Mouse (Mus musculus) mouse embryonic stem cell (cell line): Measurements from ENCODE around the gene Rab4a.

Experiments used
- in situ Hi-C, 2 experiments: fragments of 300-500 bp; cut with MboI; formaldehyde crosslinking; loops; 1 replicate in 1 of 2; 3 replicates in 1 of 2; pipeline ENCODE4 v1.14.3; 2019 to 2020; ENCODE audit warnings: low sequenced_read_pairs in 2 of 2, low pct_unique_long_range_greater_than_20kb in 1 of 2, mixed read lengths in 1 of 2; ENCODE audit not compliant: unreplicated experiment in 1 of 2

Rab4a gene

GRCm38 (mm10) chr8:123786644-123787043 is 19.1 kb upstream of the Rab4a start:
- in situ Hi-C loops, result no loop called here

GRCm38 (mm10) chr8:123787254-123787897 is 18.4 kb upstream of the Rab4a start:
- in situ Hi-C loops, result no loop called here

DNA sequence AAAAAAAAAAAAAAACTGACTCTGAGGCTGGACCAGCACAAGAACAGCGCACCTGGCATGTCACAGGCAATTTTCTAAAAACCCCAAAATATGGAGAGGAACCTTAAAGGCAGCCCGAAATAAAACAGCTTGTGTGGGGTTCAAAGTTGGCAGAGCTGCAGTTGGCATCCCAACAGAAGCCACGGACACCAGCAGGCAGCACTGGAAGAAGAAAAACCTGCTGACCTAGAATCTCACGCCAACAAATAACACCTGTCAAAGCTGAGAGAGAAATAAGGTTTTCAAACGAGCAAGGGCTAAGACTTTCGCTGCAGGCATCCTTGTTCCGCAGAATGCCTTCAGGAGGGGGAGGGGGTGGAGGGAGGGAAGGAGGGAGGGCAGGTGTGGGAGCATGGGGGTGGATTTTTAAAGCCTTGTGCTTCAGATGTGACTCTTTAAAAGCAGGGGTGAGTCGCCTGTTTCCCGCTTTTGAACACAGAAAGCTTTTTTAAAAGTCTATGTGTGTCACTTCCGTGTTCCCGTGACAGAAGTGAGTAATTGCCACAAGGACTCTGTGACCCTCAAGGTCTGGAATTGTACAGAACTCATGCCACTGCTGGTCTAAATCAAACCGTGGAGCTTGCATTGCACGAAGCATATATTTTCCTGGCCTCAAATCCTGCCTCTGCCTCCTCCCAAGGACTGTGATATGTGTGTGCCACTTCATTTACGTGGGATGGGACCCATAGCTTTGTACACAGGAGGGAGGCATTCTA is 17.2 kb upstream of the Rab4a start:
- in situ Hi-C loops, result no loop called here

DNA sequence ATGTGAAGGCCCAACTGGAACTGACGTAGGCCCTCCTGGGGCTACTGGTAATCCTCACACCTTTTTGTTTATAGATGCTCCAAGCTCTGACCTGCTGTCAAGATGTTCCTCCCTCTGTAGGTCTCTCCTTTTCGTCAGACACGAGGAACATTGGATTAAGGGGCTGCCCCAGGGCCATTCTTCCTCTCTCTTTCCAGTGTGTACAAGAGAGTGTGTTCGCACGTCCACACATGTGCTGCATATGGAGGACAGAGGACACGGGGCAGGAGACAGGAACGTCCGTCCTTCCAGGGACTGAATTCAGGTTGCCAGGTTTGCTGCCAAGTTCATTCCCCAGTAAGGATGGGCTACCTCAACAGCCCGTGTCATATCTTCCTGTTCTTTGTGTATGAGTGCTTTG is 16.3 kb upstream of the Rab4a start:
- in situ Hi-C loops, result no loop called here

DNA sequence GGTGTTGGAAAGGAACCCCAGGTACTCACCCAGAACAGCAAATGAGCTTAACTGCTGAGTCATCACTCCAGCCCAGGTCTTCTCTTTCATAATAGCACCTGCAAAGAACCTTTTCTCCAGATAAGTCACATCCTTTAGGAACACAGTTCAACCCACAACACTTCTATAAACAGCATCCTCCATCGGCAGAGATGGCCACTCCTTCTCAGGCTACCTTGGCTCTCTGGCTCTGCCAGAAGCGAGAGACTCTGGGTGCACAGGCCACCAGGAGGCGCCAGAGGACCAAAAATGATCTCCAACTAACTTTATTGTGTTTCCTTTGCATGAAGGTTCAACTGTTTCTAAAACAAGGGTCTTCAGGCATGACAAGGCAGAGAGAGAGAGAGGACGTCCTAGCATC is 15.8 kb upstream of the Rab4a start:
- in situ Hi-C loops, result no loop called here

GRCm38 (mm10) chr8:123791101-123791844 is 14.5 kb upstream of the Rab4a start:
- in situ Hi-C loops, result no loop called here

DNA sequence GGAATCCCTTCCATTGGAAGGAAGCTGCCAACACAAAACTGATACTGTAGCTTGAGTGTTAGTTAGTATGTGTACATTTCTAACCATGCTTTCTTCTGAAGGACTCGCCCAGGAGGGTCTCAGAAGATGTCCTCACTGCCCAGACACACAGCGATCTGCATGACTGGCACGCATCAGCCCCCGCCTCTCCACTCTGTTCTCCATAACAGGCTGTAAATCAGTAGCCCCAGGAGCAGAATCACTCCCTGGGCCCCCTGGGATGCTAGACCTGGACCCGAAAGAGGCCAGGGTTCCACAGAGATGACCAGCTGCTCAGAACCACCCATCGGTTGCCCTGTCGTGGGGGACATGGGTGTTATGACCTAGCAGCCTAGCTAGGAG is 13.9 kb upstream of the Rab4a start:
- in situ Hi-C loops, result no loop called here

DNA sequence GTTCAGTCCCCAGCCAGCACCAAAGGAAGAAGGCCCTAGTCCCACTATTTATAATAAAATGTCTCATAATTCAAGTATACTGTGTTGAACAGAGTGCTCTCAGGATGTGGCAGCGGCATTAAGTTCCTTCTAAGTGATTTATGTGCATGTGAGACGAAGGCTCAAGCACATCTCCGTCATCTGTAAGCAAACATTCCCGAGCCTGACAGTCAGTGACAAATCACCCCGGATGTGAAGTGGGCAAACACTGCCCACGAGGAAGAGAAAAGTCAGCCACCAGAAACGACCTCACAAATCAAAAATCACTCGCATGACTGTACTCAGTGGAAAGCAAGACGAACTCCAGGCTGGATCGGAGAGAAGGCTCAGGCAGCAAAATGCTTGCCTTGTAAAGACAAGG is 11.9 kb upstream of the Rab4a start:
- in situ Hi-C loops, result no loop called here

GRCm38 (mm10) chr8:123794766-123795165 is 11.0 kb upstream of the Rab4a start:
- in situ Hi-C loops, result no loop called here

DNA sequence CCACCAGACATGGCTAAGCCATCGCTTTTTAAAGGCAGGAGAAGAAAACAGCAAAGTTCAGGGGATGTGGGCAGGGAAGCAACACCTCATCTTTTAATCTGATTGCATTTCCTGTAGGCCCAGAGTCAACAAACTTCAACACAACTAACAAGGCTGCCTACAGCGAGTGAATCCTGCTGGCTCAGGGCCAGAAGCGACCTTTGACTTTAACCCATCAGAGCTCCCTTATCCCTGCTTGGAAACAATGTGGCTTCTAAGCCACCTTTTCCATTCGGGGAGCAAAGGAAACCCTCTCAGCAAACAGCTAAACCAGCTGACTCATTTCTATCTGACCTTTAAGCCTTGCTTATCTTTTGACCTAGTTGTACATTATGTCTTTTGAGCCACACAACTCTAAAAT is 9.0 kb upstream of the Rab4a start:
- in situ Hi-C loops, result no loop called here

- in situ Hi-C loops, result no loop called here
These were observed 7.9 kb upstream of the Rab4a start for GRCm38 (mm10) chr8:123797928-123798327.

- in situ Hi-C loops, result no loop called here
These were observed 6.4 kb upstream of the Rab4a start for GRCm38 (mm10) chr8:123799434-123799833.

DNA sequence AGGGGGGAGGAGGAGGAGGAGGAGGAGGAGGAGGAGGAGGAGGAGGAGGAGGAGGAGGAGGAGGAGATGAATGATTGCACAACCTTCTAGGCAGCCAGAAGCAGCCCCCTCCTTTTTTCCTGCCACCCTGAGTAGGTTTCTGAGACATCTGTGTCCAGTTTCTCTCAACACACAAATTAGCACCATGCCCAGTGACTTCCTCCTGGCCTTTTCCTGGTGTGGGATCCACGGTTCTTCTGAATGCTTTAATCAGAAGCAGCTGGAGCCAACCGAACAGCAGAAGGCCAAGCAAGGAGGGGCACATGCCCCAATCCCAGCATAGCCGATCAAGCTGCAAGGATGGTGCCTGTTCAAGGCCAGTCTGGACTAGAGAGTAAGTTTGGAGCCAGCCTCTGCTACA is 5.9 kb upstream of the Rab4a start:
- in situ Hi-C loops, result no loop called here

DNA sequence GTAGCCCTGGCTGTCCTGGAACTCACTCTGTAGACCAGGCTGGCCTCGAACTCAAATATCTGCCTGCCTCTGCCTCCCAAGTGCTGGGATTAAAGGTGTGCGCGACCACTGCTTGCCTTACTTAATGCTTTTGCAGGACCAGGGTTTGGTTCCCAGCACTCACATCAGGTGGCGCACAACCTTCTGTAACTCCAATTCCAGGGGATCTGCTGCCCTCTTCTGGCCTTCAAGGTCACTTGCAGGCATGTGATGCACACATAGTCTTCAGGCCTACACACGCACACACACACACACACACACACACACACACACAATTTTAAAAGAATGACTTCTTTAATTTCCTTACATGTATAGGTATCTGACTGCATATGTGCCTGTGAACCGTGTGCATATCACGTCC is 4.9 kb upstream of the Rab4a start:
- in situ Hi-C loops, result no loop called here

DNA sequence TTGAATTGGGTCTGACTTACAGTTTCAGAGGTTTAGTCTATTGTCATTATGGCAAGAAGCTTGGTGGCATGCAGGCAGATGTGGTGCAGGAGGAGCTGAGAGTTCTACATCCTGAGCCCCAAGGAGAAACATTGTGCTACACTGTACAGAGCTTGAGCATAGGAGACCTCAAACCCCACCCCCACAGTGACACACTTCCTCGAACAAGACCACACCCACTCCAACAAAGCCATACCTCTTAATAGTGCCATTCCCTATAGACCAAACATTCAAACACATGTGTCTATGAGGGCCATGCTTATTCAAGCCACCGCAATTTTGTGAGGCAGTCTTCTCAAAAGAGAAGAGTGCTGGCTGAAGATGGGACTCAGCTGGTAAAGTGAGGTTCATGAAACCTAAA is 4.2 kb upstream of the Rab4a start:
- in situ Hi-C loops, result no loop called here

GRCm38 (mm10) chr8:123803639-123804038 is 2.1 kb upstream of the Rab4a start:
- in situ Hi-C loops, result no loop called here

DNA sequence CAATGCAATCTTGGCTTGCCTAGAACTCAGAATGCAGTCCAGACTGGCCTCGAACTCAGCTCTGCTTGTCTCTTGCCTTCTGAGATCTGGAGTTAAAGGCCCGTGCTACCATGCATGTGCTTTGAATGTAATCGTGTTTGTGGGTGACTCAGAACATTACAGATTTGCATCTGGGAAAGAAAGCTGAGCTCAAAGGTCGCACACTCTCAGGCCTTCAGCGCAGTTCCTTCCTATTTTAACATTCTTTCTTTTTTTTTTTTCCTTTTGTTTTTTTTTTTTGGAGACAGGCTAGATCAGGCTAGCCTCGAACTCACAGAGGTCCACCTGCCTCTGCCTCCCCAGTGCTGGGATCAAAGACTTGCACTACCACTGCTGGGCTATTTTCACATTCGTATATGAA is 1.2 kb upstream of the Rab4a start:
- in situ Hi-C loops, result no loop called here

DNA sequence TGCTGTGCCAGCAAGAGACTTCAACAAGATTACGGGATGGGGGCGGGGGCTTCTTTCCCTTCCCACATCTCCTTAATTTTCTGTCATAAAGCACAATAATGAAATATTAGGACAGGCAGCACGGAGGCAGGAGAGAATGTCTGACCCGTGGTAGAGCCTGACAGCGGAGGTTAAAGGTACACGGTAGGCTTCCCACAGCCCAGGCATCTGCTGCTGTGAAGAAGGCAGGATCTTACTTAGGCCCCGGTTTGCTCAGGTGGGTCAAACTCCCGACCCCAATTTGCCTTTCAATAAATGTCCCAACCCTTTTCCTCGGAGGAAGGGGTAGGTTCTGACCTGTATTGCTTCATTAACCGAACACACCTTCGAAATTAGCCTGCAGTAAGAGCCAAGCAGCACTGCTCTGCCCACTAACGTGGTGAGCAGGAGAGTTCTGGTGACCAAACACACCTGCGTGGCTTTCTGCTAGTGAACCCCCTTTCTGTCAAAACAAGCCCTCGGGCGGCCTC is 522 bp upstream of the Rab4a start:
- in situ Hi-C loops, result no loop called here

- in situ Hi-C loops, result no loop called here
These were observed 670 bp downstream of the Rab4a start for GRCm38 (mm10) chr8:123806374-123806935.
